Mouse (Mus musculus) megakaryocyte, embryonic 14.5 days (primary cell): ENCODE measurements around the gene Hc.

Experiments used
- FLI1 ChIP-seq: IDR thresholded peaks from 2 replicates; pipeline ENCODE4 v1.6.1; 2012; ENCODE audit warnings: low read length, inconsistent platforms, mixed read lengths
- GATA1 ChIP-seq: IDR thresholded peaks from 3 replicates; pipeline ENCODE4 v1.6.1; 2012; ENCODE audit warnings: mixed read lengths, low read length, inconsistent platforms, borderline replicate concordance

DNA sequence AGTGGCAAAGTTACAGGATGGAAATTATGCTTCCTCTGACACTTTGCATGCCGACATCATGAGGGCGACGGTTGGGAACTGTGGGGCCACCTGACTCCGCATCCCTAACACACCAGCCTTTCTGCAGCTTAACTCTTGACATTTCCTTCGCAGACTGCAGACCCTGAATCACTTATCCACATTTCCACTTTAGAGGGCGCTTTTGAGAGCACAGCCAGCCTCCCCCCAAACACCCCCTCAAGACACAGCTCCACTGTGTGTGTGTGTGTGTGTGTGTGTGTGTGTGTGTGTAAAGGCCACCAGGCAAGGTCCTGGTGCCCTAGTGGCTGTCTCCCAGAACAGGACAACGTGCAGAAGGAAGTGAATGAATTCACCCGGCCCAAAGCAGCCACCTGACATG is 95.4 kb downstream of the Hc start:
- TF ChIP-seq GATA1 (no peak), FLI1 (no peak)
